Mouse (Mus musculus) liver, adult 2 months (tissue): ENCODE data around the gene Romo1.
"Not testable (repeated sequence)": the region's sequence is repeated elsewhere in the genome, so short reads cannot be mapped to it uniquely, and the experiment has no call there.

ENCODE experiments used
- CTCF ChIP-seq: fragments of 200-500 bp; IDR thresholded peaks from 2 replicates; pipeline ENCODE4 v1.5.1; 2011; ENCODE audit warnings: low read depth, low read length, control low read depth
- POLR2A ChIP-seq: fragments of 200-500 bp; IDR thresholded peaks from 2 replicates; pipeline ENCODE4 v1.6.1; 2011; ENCODE audit warnings: low read length, control low read depth; ENCODE audit not compliant: insufficient read depth; ENCODE audit errors: extremely low read depth

DNA sequence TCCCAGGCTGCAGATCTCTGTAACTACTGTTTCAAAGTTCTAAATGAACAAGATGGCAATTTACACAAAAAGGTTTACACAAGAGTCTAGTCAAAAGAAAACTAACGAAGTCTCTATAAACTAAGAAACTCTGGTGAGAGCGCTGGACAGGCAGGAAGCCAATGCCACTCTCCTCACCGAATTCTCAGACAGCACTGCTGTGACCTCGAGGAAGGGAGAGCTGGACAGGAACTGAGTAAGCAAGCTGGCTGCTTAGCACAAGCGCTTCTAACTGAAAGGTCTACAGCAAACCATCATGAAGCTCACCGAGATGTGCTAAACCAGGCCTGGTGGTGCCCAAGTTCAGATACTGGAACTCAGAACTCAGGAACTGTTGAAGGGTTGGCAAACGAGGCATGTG, 45.4 kb downstream of the Romo1 start:
- TF ChIP-seq CTCF, POLR2A: not testable (repeated sequence)
